Mouse (Mus musculus) hindbrain, postnatal 0 days (tissue): ENCODE data around the gene Anks1b. TPM values are rescaled to one million over a fixed set of nuclear protein-coding genes. Genes with fewer than 3 reads are reported as not detected.

Source experiments
- ATAC-seq: fragments of 200-750 bp; cut with Nextera tagmentation; 2 replicates; pipeline ENCODE4 v1.8.0; 2017; ENCODE audit warnings: mild to moderate bottlenecking, moderate TSS enrichment, moderate library complexity
- DNase-seq: peaks from one replicate; pipeline ENCODE4 v3.0.0-alpha.2; 2015; ENCODE audit warnings: low spot score
- H3K27ac ChIP-seq: fragments of 300-500 bp; sonication (generic); 2 replicates; pipeline ENCODE4 v1.5.1; 2014; ENCODE audit warnings: mild to moderate bottlenecking
- H3K27me3 ChIP-seq: fragments of 300-500 bp; sonication (generic); 2 replicates; pipeline ENCODE4 v1.6.1; 2014; ENCODE audit warnings: low read length, mixed read lengths; ENCODE audit not compliant: insufficient read depth
- H3K36me3 ChIP-seq: fragments of 300-500 bp; sonication (generic); 2 replicates; pipeline ENCODE4 v1.6.1; 2014; ENCODE audit warnings: low read length, mixed read lengths; ENCODE audit not compliant: insufficient read depth
- H3K4me1 ChIP-seq: fragments of 300-500 bp; sonication (generic); 2 replicates; pipeline ENCODE4 v1.6.1; 2014; ENCODE audit warnings: antibody characterized with exemption, low read length, mixed read lengths; ENCODE audit not compliant: insufficient read depth
- H3K4me2 ChIP-seq: fragments of 300-500 bp; sonication (generic); 2 replicates; pipeline ENCODE4 v1.6.1; 2014; ENCODE audit warnings: low read depth, mild to moderate bottlenecking, low read length, moderate library complexity, mixed read lengths
- H3K4me3 ChIP-seq: fragments of 300-500 bp; sonication (generic); 2 replicates; pipeline ENCODE4 v1.5.1; 2014; ENCODE audit warnings: low read length
- H3K9ac ChIP-seq: fragments of 300-500 bp; sonication (generic); replicated peaks from 2 replicates; pipeline ENCODE4 v1.6.1; 2014; ENCODE audit warnings: mild to moderate bottlenecking, low read length, moderate library complexity, mixed read lengths
- H3K9me3 ChIP-seq: fragments of 300-500 bp; sonication (generic); 2 replicates; pipeline ENCODE4 v1.6.1; 2016; ENCODE audit warnings: low read length, mixed read lengths
- CTCF ChIP-seq: IDR thresholded peaks from 2 replicates; pipeline ENCODE4 v1.5.1; 2016; ENCODE audit warnings: antibody characterized with exemption, control low read depth, low read depth
- WGBS: fragments of 180-500 bp; shearing (Covaris S2); extraction: QIAGEN DNeasy Blood & Tissue Kit; methylation state at CpG from one replicate; pipeline ENCODE4 v1.1.7; 2014; 5-methylcytosine and 5-hydroxymethylcytosine counted together
- polyA plus RNA-seq: library from polyadenylated mRNA; unstranded; fragments of >200 nt; fragmentation: Nextera tagmentation; extraction: Ambion mirVana; gene quantifications from 2 replicates; pipeline ENCODE4 v1.2.1, GENCODE M21; 2015
- total RNA-seq: library from RNA; depleted of rRNA; stranded (reverse); fragments of >200 nt; gene quantifications from 2 replicates; pipeline ENCODE4 v1.2.3, GENCODE M21; 2014

The Anks1b gene
- total and polyA plus RNA-seq, 2 experiments from 2014 or later = 104 to 156 TPM

DNA sequence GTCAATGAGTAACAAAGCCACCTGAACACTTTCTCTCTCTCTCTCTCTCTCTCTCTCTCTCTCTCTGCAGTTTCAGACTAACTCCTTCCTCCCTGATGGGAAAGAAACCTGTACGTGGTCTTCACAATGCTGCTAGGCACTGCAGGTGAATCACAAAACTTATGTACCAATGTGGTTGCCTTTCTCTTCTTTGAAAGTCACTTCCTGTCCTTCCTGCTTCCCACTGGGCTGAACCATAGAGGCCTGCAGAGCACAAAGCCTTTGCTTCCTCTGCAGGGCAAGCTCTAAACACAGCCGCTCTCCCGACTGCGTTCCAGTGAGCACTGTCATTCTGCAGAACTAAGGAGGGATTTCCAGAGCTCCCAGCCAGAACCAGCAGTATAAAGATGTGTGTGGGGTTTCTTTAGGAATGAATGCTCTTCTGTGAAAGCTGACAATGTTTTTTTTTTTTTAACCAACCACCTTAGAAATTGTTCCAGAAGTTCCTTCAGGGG, 931.3 kb downstream of the Anks1b start:
- WGBS = 14% methylated on average over 4 of the region's 4 CpGs
- Histone ChIP-seq H3K9me3 (no peaks in the 10 kb centered on the region), H3K4me2 (no peak overlapping the region), H3K27ac (no peak overlapping the region), H3K4me3 (no peak overlapping the region), H3K36me3 (no peaks in the 10 kb centered on the region), H3K4me1 (no peaks in the 10 kb centered on the region; the same call in 1 of the 2 replicates), H3K27me3 (no peaks in the 10 kb centered on the region), H3K9ac (no peak overlapping the region)
- DNase-seq (no peak), ATAC-seq (no peak)
- TF ChIP-seq CTCF = no peak

DNA sequence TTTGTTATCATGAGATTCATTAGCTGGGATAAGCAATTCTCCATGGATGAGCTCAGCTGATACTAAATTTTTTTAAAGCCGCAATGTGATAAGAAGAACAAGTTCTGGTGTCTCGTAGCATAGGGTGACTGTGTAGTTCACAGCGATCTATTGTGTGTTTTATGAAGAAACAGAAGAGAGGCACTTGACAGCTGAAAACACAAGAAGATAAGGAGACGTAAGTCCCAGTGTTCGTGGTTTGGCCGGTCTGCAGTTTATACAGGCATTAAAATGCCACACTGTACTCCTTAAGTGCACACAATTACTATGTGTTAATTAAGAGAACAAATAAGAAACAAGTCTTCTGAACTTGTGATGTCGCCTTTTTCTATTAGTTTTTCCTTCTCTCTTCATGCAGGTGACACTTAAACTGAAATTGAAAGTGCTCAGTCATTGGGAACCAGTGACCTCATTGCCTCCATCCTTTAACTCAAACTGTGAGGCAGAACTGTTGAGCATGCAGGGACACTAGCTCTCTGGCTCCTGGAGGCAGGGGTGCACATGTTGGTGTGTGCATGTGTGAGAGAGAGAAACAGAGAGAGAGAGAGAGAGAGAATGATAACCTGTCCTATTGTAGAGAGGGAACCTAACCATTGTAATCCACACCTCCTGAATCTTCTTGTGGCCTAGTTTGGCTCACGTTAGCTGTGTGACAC, 935.5 kb downstream of the Anks1b start:
- Histone ChIP-seq H3K9me3 (no peaks in the 10 kb centered on the region), H3K27me3 (no peaks in the 10 kb centered on the region), H3K27ac (no peak overlapping the region), H3K9ac (no peak overlapping the region), H3K4me3 (no peak overlapping the region), H3K36me3 (no peaks in the 10 kb centered on the region), H3K4me1 (peaks cover 7% of the 10 kb centered on the region), H3K4me2 (no peak overlapping the region)
- no peak for DNase-seq
- ATAC-seq = no peak
- TF ChIP-seq CTCF = no peak
- 89% methylated on average over 8 of the region's 8 CpGs for WGBS

DNA sequence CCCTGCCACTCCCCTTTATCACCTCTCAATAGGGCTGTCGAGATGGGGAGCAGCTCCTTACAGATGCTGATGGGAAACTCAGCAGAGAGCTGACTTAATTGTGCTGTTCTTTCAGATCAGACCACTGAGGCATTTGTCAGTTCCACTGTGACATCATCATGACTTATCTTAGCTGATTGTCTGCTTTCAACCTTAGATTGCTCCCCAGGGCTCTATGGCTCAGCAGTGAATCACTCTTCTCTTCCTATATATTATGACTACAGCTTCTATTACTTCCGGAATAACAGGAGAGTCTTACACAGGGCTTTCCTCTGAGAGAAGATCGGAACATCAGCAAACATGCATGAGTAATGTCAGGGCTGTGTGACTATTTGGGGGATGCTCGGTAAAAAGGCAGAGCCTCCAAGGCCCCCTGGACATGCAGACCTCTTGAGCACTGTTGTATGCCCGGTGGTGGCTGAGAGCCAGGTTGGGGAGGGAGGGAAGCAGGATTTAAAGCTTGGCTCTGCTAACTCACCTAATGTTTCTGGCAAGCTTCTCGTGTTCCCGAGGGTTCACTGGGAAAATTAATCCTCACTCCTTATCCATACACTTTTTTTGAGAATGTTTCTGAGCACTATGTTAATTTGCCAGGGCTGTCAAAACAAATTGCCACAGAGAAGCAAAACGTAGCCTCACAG, 936.7 kb downstream of the Anks1b start:
- no peak overlapping the region for H3K9ac ChIP-seq
- no peaks in the 10 kb centered on the region for H3K36me3 ChIP-seq
- peak; percentile 49 for DNase-seq
- H3K4me3 ChIP-seq = no peak overlapping the region
- no peak for TF ChIP-seq CTCF
- H3K4me1 ChIP-seq = peaks cover 7% of the 10 kb centered on the region
- H3K9me3 ChIP-seq = no peaks in the 10 kb centered on the region
- no peak overlapping the region for H3K27ac ChIP-seq
- H3K27me3 ChIP-seq = no peaks in the 10 kb centered on the region
- WGBS = 23% methylated on average over 8 of the region's 8 CpGs
- no peak overlapping the region for H3K4me2 ChIP-seq
- ATAC-seq = no peak

DNA sequence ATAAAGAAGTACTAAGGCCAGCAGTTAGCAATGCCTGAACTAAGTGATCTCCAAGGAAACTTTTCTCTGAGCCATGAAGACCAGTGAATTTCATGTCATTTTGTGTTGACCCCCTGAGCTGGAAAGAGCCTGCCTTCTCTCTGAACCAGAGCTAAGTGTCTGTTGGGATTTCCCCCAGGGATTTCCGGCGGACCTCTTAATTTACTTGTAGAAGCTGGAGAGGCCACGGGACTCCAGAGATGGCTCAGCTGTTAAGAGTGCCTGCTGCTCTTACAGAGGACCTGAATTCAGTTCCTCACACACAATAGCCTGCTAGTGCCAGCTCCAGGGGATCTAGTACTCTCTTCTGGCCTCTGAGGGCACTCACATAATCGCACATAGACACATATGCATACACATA, 938.1 kb downstream of the Anks1b start:
- Histone ChIP-seq H3K36me3 (no peaks in the 10 kb centered on the region), H3K9me3 (no peaks in the 10 kb centered on the region), H3K4me2 (no peak overlapping the region), H3K4me1 (peaks cover 7% of the 10 kb centered on the region), H3K9ac (no peak overlapping the region), H3K27me3 (no peaks in the 10 kb centered on the region), H3K27ac (no peak overlapping the region), H3K4me3 (no peak overlapping the region)
- no peak for TF ChIP-seq CTCF
- WGBS = 62% methylated on average over 4 of the region's 4 CpGs
- no peak for ATAC-seq
- DNase-seq = no peak

DNA sequence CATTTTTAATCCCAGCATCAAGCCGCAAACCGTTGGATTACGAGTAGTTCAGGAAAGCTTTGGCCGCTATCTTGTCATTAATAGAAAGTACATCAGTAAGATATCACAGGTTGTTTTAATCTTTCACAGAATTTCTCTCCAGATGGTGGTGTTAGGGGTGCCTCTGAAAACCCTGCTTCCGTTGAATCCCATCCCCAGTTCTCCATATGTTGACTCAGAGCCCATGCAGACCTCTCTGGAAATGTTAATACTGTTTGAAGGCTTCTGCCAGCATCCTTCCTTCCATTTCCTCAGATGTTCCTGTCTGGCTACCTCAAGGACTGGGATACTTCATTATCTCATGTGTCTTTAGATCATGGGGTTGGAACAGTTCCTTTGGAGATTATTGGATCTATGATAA, 940.0 kb downstream of the Anks1b start:
- Histone ChIP-seq H3K4me3 (no peak overlapping the region), H3K36me3 (no peaks in the 10 kb centered on the region), H3K9ac (no peak overlapping the region), H3K27me3 (no peaks in the 10 kb centered on the region), H3K4me2 (no peak overlapping the region), H3K27ac (peak overlapping the region; percentile 8; the same call in 1 of the 2 replicates), H3K4me1 (peaks cover 13% of the 10 kb centered on the region), H3K9me3 (no peaks in the 10 kb centered on the region)
- DNase-seq (peak; percentile 48), ATAC-seq (no peak)
- TF ChIP-seq CTCF = no peak
- WGBS = 76% methylated on average over 5 of the region's 5 CpGs

DNA sequence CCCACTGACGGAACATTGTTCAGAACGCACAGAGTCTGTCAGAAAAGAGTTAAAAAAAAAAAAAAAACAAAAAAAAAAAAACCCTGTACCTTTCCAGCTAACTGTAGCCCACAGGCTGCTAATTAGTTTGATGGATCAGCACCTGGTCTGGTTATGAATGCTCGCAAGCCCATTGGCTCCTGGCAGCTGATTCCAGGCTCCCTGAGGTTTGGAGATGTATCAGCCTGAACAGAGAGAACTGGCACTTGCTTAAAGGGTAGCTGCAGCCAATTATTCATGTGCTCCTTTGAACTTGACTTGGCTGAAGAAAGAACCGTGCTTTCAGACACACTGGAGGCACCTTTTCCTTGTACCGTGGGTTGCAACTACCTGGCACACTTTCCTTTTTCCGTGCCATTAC, 941.1 kb downstream of the Anks1b start:
- Histone ChIP-seq H3K27me3 (no peaks in the 10 kb centered on the region), H3K9me3 (no peaks in the 10 kb centered on the region), H3K4me3 (no peak overlapping the region), H3K4me1 (peaks cover 19% of the 10 kb centered on the region), H3K4me2 (no peak overlapping the region), H3K36me3 (no peaks in the 10 kb centered on the region), H3K27ac (0 out of 2 replicates have a peak overlapping the region, but pooled peaks have one; percentile 37), H3K9ac (no peak overlapping the region)
- ATAC-seq = peak; percentile 86
- peak; percentile 84 for DNase-seq
- 36% methylated on average over 6 of the region's 6 CpGs for WGBS
- no peak for TF ChIP-seq CTCF
